Mouse (Mus musculus) liver, adult (tissue): Measurements from ENCODE around the gene Camk2n1.
A peak's percentile ranks its signal among the peaks of the same experiment; 100 is the strongest.

Source experiments
- GATA4 ChIP-seq: IDR thresholded peaks from 2 replicates; pipeline ENCODE4 v1.6.1; 2014; ENCODE audit warnings: mild to moderate bottlenecking, low read length; ENCODE audit not compliant: insufficient replicate concordance

The Camk2n1 gene

GRCm38 (mm10) chr4:138453753-138454570 is at the start of gene Camk2n1:
Camk2n1 (plus strand) TSS chr4:138454314.
- TF ChIP-seq GATA4, result no peak

GRCm38 (mm10) chr4:138404806-138405205 is 49.3 kb upstream of the Camk2n1 start:
- TF ChIP-seq GATA4, result no peak

- TF ChIP-seq GATA4, result peak; percentile 33; the same call in 1 of the 2 replicates
Observed at GRCm38 (mm10) chr4:138407479-138408194, 46.5 kb upstream of the Camk2n1 start.

GRCm38 (mm10) chr4:138411011-138411410 is 43.1 kb upstream of the Camk2n1 start:
- no peak for TF ChIP-seq GATA4

GRCm38 (mm10) chr4:138411504-138412121 is 42.5 kb upstream of the Camk2n1 start:
- no peak for TF ChIP-seq GATA4

- no peak for TF ChIP-seq GATA4
Observed at GRCm38 (mm10) chr4:138414725-138415124, 39.4 kb upstream of the Camk2n1 start.

GRCm38 (mm10) chr4:138415991-138416390 is 38.1 kb upstream of the Camk2n1 start:
- no peak for TF ChIP-seq GATA4

GRCm38 (mm10) chr4:138416414-138416813 is 37.7 kb upstream of the Camk2n1 start:
- no peak for TF ChIP-seq GATA4

GRCm38 (mm10) chr4:138417882-138418281 is 36.2 kb upstream of the Camk2n1 start:
- TF ChIP-seq GATA4, result no peak

GRCm38 (mm10) chr4:138418340-138418957 is 35.7 kb upstream of the Camk2n1 start:
- no peak for TF ChIP-seq GATA4

GRCm38 (mm10) chr4:138425028-138425427 is 29.1 kb upstream of the Camk2n1 start:
- no peak for TF ChIP-seq GATA4

- TF ChIP-seq GATA4, result no peak
Observed at GRCm38 (mm10) chr4:138426778-138427705, 27.1 kb upstream of the Camk2n1 start.

GRCm38 (mm10) chr4:138429778-138430177 is 24.3 kb upstream of the Camk2n1 start:
- no peak for TF ChIP-seq GATA4

GRCm38 (mm10) chr4:138431340-138431739 is 22.8 kb upstream of the Camk2n1 start:
- no peak for TF ChIP-seq GATA4
